Mouse (Mus musculus) ES-Bruce4 (cell line): ENCODE data around the gene Slc6a11. TPM values are rescaled to one million over a fixed set of nuclear protein-coding genes. Genes with fewer than 3 reads are reported as not detected.

Experiments
- H3K27ac ChIP-seq: 2 replicates; pipeline ENCODE4 v1.5.1; 2012; ENCODE audit warnings: low read length, inconsistent platforms; ENCODE audit not compliant: insufficient read depth
- H3K27me3 ChIP-seq: 2 replicates; pipeline ENCODE4 v1.6.1; 2012; ENCODE audit warnings: mild to moderate bottlenecking, low read length, inconsistent platforms; ENCODE audit not compliant: control insufficient read depth, poor library complexity, insufficient read depth, severe bottlenecking
- H3K36me3 ChIP-seq: 2 replicates; pipeline ENCODE4 v1.6.1; 2012; ENCODE audit warnings: inconsistent platforms, mild to moderate bottlenecking, low read length, moderate library complexity; ENCODE audit not compliant: control insufficient read depth, poor library complexity, insufficient read depth, severe bottlenecking
- H3K4me1 ChIP-seq: one replicate; pipeline ENCODE4 v1.8.1; 2011; ENCODE audit warnings: low read length; ENCODE audit not compliant: control insufficient read depth, insufficient read depth
- H3K4me3 ChIP-seq: 2 replicates; pipeline ENCODE4 v1.5.1; 2011; ENCODE audit warnings: low read depth, mild to moderate bottlenecking, low read length
- H3K9ac ChIP-seq: 2 replicates; pipeline ENCODE4 v1.6.1; 2012; ENCODE audit warnings: low read depth, mild to moderate bottlenecking, inconsistent platforms; ENCODE audit not compliant: poor library complexity, severe bottlenecking
- H3K9me3 ChIP-seq: replicated peaks from 2 replicates; pipeline ENCODE4 v1.6.1; 2012; ENCODE audit warnings: mild to moderate bottlenecking, low read length, inconsistent platforms; ENCODE audit not compliant: control insufficient read depth, poor library complexity, insufficient read depth, severe bottlenecking
- CTCF ChIP-seq: IDR thresholded peaks from one replicate; pipeline ENCODE4 v1.8.1; 2011; ENCODE audit warnings: low read depth, low read length
- EP300 ChIP-seq: IDR thresholded peaks from 2 replicates; pipeline ENCODE4 v1.6.1; 2011; ENCODE audit warnings: low read depth, low read length; ENCODE audit not compliant: insufficient read depth
- POLR2A ChIP-seq: IDR thresholded peaks from one replicate; pipeline ENCODE4 v1.8.1; 2011; ENCODE audit warnings: low read length; ENCODE audit not compliant: insufficient read depth
- polyA plus RNA-seq: library from polyadenylated mRNA; stranded (reverse); fragments of >200 nt; gene quantifications from 2 replicates; pipeline ENCODE4 v1.2.4, GENCODE M21; 2011; ENCODE audit warnings: low read depth; ENCODE audit not compliant: missing spikeins, insufficient read depth, insufficient read length

Gene Slc6a11
- polyA plus RNA-seq, 1 experiment = 0.19 TPM

DNA sequence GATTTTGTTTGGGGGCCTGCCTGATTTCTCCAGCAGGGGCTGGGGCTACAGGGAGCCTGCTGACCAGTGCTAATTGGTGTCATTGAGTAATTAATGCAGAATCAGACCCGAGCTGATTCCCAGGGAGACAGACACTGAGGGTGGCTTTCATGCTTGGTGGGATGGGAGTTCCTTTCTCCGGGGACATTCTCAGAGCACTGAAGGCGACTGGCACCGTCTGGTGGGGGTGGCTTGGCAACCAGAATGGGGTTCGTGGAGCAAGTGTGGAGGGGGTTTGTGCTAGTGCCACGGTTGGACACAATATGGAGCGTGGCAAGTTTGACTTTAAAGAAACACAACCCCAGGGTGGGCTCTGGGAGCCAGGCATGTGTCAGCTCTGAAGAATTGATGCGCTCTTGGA, 29.7 kb downstream of the Slc6a11 start:
- Histone ChIP-seq H3K9me3 (no peaks in the 10 kb centered on the region), H3K4me3 (no peak overlapping the region), H3K27ac (no peak overlapping the region), H3K9ac (no peak overlapping the region), H3K27me3 (no peaks in the 10 kb centered on the region), H3K4me1 (no peaks in the 10 kb centered on the region), H3K36me3 (no peaks in the 10 kb centered on the region)
- TF ChIP-seq CTCF (no peak), EP300 (no peak), POLR2A (no peak)

DNA sequence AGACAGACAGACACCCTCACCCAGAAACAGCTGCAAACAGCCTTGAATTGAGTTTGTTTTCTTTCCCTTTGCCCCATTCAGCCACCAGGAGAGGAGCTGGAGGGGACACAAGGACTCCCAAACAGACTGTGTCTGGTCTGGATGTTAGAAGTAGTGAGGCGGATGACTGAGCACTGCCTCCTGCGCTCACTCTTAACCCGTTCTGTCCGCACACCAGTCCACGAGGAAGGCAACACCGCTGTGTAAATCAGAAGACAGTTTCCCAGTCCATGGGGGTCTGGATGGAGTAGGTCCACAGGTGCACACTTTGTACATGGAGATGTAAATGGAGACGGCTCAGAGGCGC, 43.0 kb downstream of the Slc6a11 start:
- H3K27me3 ChIP-seq = no peaks in the 10 kb centered on the region
- no peaks in the 10 kb centered on the region for H3K4me1 ChIP-seq
- no peak overlapping the region for H3K27ac ChIP-seq
- no peak overlapping the region for H3K4me3 ChIP-seq
- no peak overlapping the region for H3K9ac ChIP-seq
- TF ChIP-seq CTCF (no peak), POLR2A (no peak), EP300 (no peak)
- no peaks in the 10 kb centered on the region for H3K36me3 ChIP-seq
- H3K9me3 ChIP-seq = no peaks in the 10 kb centered on the region

DNA sequence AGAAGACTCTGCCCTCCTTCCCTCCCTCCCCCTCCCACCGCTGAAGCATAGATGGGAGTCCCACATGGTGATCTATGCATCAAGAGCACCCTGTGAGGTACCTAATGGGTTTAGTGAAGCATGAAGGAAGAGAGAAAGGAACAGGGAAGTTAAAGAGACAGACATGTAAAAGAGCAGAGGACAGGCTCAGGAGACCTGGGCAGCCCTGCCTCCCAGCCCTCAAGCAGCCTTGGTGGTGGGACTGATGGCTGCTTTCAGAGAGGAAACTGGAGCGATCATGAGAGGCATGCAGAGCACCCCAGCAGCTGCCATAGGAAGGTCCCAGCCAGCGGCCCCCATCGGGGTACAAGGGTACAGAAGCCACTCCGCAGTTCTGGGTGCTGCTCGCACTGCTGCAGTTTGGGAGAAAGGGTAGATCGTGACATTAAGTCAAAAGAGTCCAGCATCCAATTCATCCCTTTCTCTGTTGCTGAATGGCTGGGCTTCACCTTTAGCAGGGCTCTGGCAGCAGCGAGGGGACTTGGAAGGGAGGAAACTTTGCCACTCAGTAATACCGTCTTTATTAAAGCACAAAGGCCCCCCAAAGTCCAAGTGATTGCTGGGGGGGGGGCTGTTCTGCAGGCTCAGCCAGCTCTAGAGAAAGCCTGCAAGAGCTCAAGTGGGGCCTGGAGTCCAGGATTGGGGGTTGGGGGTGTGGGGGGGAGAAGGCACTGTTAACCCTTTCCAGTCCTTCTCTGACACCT, 43.5 kb downstream of the Slc6a11 start:
- H3K27me3 ChIP-seq = no peaks in the 10 kb centered on the region
- no peak overlapping the region for H3K4me3 ChIP-seq
- TF ChIP-seq POLR2A (no peak), CTCF (no peak), EP300 (no peak)

DNA sequence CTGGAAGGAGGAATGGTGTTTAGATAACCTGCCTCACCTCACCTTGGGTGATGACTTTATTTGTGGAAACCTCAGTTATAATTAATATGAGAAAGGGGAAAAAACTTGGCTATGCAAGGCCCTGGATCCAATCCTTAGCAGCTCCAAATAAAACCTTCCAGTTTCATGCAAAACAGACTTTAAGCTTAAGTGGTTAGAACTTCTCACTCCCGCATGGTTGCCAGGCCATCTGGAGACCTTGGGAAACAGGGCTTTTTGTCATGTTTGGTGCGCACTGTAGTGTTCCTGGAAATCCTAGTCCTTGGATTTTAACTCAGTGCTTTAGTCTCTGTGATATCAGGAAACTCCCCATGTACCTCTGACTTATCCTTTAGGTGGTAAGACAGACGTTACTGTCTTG, 47.1 kb downstream of the Slc6a11 start:
- Histone ChIP-seq H3K27ac (no peak overlapping the region), H3K36me3 (no peaks in the 10 kb centered on the region), H3K9me3 (no peaks in the 10 kb centered on the region), H3K4me3 (no peak overlapping the region), H3K9ac (no peak overlapping the region), H3K27me3 (no peaks in the 10 kb centered on the region), H3K4me1 (no peaks in the 10 kb centered on the region)
- TF ChIP-seq CTCF (no peak), EP300 (no peak), POLR2A (no peak)

More for the DNA sequence above, 43.5 kb downstream of the Slc6a11 start:
- H3K36me3 ChIP-seq = no peaks in the 10 kb centered on the region
- H3K27ac ChIP-seq = no peak overlapping the region
- H3K9me3 ChIP-seq = no peaks in the 10 kb centered on the region
- H3K4me1 ChIP-seq = no peaks in the 10 kb centered on the region
- H3K9ac ChIP-seq = no peak overlapping the region

DNA sequence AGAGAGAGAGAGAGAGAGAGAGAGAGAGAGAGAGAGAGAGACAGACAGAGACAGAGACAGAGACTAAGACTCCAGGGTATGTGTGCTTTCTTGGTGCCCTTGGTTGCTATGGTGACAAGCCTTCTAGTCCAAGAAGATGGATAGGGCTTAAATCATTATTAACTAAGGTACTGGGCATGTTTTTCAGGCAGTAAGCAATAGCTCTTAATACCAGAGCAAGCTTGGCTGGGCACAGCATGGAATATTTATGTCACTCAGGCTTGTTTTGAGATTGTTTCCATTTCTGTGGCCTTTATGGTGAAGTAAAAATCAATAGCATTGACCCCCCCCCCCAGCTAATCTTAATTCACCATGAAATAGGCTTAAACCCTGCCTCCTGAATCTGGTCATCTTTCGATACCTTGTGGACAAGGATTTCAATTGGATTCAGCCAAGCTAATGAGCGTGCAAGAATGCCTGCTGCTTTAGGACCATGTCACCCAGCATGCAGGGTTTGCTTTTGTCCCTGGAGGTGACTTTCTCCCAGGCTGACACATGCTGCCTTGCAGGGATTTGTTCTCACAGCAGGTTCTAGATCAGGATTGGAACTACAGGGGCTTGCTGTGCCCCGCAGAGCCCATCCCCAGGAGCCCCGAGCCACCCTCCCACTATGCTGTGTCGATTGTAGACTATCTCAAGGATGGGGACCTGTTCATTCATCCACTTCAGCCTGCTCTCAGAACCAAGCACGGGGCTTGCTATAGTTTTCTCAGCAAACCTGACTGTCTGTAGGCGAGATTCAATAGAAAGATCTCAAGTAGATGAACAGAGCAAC, 51.5 kb downstream of the Slc6a11 start:
- Histone ChIP-seq H3K27me3 (no peaks in the 10 kb centered on the region), H3K4me1 (no peaks in the 10 kb centered on the region), H3K9me3 (no peaks in the 10 kb centered on the region), H3K36me3 (no peaks in the 10 kb centered on the region), H3K27ac (no peak overlapping the region), H3K4me3 (no peak overlapping the region), H3K9ac (no peak overlapping the region)
- TF ChIP-seq CTCF = no peak
- TF ChIP-seq EP300 = no peak
- no peak for TF ChIP-seq POLR2A

DNA sequence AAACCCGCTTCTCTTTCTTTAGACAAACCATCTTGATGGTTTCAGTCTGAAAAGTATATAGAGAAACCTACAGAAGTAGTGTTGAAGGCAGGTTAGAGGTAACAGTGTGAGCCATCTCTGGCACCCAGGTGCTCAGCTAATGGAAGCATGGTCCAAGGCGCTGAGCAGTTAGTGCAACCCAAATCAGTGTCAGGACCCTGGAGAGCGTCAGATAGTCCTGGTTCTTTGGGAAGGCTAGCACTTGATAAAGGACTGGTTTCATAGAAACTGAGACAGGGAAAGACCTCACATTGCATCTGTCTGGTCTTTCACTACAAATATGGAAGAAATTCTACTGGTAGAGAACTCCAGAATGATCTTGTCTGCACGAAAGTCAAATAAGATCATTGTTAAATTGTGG, 56.1 kb downstream of the Slc6a11 start:
- no peak overlapping the region for H3K27ac ChIP-seq
- no peaks in the 10 kb centered on the region for H3K36me3 ChIP-seq
- no peaks in the 10 kb centered on the region for H3K27me3 ChIP-seq
- H3K4me3 ChIP-seq = no peak overlapping the region
- no peaks in the 10 kb centered on the region for H3K4me1 ChIP-seq
- H3K9ac ChIP-seq = no peak overlapping the region
- H3K9me3 ChIP-seq = no peaks in the 10 kb centered on the region
- TF ChIP-seq EP300 (no peak), CTCF (no peak), POLR2A (no peak)
